Mouse (Mus musculus): ENCODE measurements around the gene Myh2. TPM values are rescaled to one million over a fixed set of nuclear protein-coding genes. Genes with fewer than 3 reads are reported as not detected.

The Myh2 gene
- polyA plus RNA-seq, 1 experiment from 2014 or later, result not detected

DNA sequence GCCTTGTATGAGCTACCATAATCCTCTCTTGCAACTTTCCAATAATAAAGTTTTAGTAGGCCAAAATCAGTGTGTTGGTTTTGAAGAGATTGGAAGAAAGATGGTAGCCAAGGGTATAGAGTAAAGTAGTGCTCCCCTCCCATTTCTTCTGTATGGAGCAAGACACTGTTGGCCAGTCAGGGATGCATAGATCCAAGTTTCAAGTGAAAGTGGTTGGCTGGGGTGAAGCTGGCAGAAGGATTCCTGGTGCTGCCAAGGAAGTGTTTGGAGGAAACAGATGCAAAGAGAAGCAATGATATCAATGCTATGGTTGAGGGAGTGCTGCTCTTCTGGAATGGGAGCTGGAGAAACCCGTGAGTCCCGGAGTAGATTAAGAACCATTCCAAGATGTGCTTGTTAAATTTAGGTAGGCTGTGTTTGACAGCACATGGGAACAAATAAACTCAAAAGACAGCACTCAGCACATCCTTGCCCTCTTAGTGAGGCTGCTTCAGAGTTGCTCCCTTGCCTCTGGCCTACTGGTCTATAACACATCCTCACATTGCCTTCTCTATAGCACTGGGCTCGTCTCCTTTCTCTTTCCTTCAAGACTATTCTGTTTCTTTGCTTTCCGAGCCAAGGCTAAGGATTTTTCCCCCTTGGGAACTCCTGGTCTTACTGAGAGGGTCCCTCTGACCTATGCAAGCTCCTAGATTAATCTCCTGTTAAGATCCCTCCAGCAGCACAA, 22.4 kb upstream of the Myh2 start:
- Histone ChIP-seq H3K4me2 (replicated peaks; ENCODE audit: low read depth, low read length) (no peak overlapping the region), H3K27me3 (ENCODE audit: control insufficient read depth, insufficient read depth, low read length) (no peaks in the 10 kb centered on the region), H3K9ac (ENCODE audit: low read depth, low read length) (no peak overlapping the region), H3K4me3 (ENCODE audit: low read depth, low read length) (no peak overlapping the region), H3K9me3 (ENCODE audit: control insufficient read depth, low read length) (no peaks in the 10 kb centered on the region), H3K4me1 (replicated peaks; ENCODE audit: control insufficient read depth, insufficient read depth, low read length) (no peaks in the 10 kb centered on the region), H3K36me3 (ENCODE audit: control insufficient read depth, insufficient read depth, low read length) (no peaks in the 10 kb centered on the region), H3K27ac (ENCODE audit: low read depth, low read length) (no peak overlapping the region)
- DNase-seq (ENCODE audit: low spot score), result no peak
- no peak for ATAC-seq (ENCODE audit: low FRiP score)
- 88% methylated on average over 4 of the region's 4 CpGs for WGBS

DNA sequence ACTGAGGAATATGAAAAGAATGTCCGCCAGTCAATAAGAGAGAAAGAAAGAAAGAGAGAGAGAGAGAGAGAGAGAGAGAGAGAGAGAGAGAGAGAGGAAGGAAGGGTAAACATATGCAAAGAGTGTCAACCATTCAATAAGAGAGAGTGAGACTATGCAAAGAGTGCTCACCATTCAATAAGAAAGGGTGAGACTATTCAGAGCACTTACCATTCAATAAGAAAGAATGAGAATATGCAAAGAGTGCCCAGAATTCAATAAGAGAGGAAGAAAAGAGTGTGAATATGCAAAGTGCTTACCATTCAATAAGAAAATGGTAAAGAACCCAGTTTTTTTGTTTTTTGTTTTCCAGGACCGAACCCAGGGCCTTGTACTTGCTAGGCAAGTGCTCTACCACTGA, 20.6 kb upstream of the Myh2 start:
- WGBS, result 95% methylated on average over 2 of the region's 2 CpGs

DNA sequence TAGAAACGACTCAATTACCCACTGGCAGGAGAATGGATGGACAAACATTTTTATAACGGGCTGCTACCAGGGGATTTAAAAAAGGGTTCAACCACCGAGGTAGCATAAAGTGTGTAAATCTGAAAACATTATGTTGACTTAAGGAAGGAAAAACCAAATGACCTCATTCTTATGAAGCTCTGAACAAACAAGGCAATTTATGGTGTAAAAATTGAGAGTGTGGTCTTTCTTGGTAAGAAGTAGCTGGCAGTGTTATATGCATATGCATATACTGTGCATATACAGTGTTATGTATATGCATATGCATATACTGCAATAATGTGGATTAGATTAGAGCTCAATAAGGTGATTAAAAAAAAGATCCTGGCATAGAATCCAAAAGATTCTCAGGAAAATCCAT, 19.7 kb upstream of the Myh2 start:
- Histone ChIP-seq H3K4me3 (ENCODE audit: low read depth, low read length) (no peak overlapping the region), H3K27ac (ENCODE audit: low read depth, low read length) (no peak overlapping the region), H3K4me1 (replicated peaks; ENCODE audit: control insufficient read depth, insufficient read depth, low read length) (no peaks in the 10 kb centered on the region), H3K4me2 (replicated peaks; ENCODE audit: low read depth, low read length) (no peak overlapping the region), H3K9me3 (ENCODE audit: control insufficient read depth, low read length) (no peaks in the 10 kb centered on the region), H3K9ac (ENCODE audit: low read depth, low read length) (no peak overlapping the region), H3K36me3 (ENCODE audit: control insufficient read depth, insufficient read depth, low read length) (no peaks in the 10 kb centered on the region), H3K27me3 (ENCODE audit: control insufficient read depth, insufficient read depth, low read length) (no peaks in the 10 kb centered on the region)
- 79% methylated on average over 3 of the region's 3 CpGs for WGBS
- no peak for ATAC-seq (ENCODE audit: low FRiP score)
- DNase-seq (ENCODE audit: low spot score), result no peak

More for the DNA sequence above, 20.6 kb upstream of the Myh2 start:
- no peak for ATAC-seq (ENCODE audit: low FRiP score)
- no peak overlapping the region for H3K4me3 ChIP-seq (ENCODE audit: low read depth, low read length)
- no peak overlapping the region for H3K4me2 ChIP-seq (replicated peaks; ENCODE audit: low read depth, low read length)
- DNase-seq (ENCODE audit: low spot score), result no peak
- H3K9me3 ChIP-seq (ENCODE audit: control insufficient read depth, low read length), result no peaks in the 10 kb centered on the region
- H3K4me1 ChIP-seq (replicated peaks; ENCODE audit: control insufficient read depth, insufficient read depth, low read length), result no peaks in the 10 kb centered on the region
- H3K36me3 ChIP-seq (ENCODE audit: control insufficient read depth, insufficient read depth, low read length), result no peaks in the 10 kb centered on the region
- no peak overlapping the region for H3K27ac ChIP-seq (ENCODE audit: low read depth, low read length)
- no peaks in the 10 kb centered on the region for H3K27me3 ChIP-seq (ENCODE audit: control insufficient read depth, insufficient read depth, low read length)
- H3K9ac ChIP-seq (ENCODE audit: low read depth, low read length), result no peak overlapping the region

DNA sequence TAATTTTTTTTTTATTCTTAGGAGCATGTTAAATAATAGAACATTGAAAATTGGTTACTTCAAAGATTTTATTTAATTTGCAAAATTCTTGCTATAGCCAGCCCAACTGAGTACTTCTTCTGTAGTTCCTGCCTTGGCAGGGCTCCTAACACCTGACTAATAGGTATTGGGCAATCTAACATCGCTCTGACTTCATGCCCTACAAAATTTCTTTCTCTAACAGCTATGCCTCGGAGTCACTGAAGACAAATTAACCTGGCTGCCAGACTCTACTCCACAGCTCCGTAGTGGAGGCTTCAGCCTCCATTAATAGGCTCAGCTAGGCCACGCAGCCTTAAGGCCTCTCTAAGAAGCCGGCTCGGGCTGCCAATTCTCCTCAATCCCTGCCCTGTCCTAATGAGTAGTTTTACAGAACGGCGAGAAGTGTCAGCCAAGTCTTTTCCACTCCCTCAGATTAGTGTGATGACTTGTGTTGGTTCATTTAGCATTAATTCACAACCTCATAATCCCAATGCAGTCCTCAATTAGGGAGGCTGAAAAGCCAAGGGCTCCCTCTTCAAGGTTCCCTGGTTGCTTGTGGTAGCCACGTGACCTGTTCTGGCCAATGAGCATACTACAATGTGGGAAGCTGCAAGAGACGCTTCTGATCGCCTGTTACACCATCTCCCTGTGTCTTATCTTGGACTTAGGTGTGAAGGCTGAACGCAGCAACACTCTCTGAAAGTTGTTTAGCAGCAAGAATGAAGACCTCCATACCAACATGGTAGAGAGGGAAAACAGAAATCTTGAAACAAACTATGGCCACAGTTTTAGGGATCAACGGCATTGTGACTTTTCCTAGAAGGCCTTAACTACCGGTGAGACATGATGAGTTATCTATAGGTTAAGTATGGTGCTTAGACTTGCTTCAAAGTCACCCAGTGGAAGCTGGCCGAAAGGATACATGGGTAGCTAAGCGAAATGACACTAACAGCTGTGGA, 18.9 kb upstream of the Myh2 start:
- no peak for ATAC-seq (ENCODE audit: low FRiP score)
- Histone ChIP-seq H3K4me1 (replicated peaks; ENCODE audit: control insufficient read depth, insufficient read depth, low read length) (no peaks in the 10 kb centered on the region), H3K36me3 (ENCODE audit: control insufficient read depth, insufficient read depth, low read length) (no peaks in the 10 kb centered on the region), H3K4me2 (replicated peaks; ENCODE audit: low read depth, low read length) (no peak overlapping the region), H3K9me3 (ENCODE audit: control insufficient read depth, low read length) (no peaks in the 10 kb centered on the region), H3K27me3 (ENCODE audit: control insufficient read depth, insufficient read depth, low read length) (no peaks in the 10 kb centered on the region), H3K27ac (ENCODE audit: low read depth, low read length) (no peak overlapping the region), H3K4me3 (ENCODE audit: low read depth, low read length) (no peak overlapping the region), H3K9ac (ENCODE audit: low read depth, low read length) (no peak overlapping the region)
- DNase-seq (ENCODE audit: low spot score), result no peak
- WGBS, result 91% methylated on average over 16 of the region's 16 CpGs

DNA sequence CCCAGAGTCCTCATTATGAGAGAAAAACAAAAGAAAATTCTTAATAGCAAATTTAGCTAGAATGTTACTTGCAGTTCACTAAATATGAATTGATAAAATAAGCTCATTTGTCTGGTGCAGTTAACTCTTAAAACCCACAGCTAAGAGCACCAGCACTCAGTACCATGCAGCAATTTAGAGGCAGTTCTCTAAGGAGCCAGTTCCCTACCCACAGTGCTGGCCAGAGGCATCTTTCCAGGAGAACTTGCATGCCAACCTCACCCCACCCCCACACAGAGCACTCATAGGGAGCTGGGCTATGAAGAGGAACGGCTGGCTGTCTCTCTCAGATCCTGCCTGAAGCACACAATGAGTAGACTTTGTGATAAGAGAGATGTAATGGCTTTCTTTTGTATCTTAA, 17.7 kb upstream of the Myh2 start:
- Histone ChIP-seq H3K36me3 (ENCODE audit: control insufficient read depth, insufficient read depth, low read length) (no peaks in the 10 kb centered on the region), H3K4me1 (replicated peaks; ENCODE audit: control insufficient read depth, insufficient read depth, low read length) (no peaks in the 10 kb centered on the region), H3K4me2 (replicated peaks; ENCODE audit: low read depth, low read length) (no peak overlapping the region), H3K27me3 (ENCODE audit: control insufficient read depth, insufficient read depth, low read length) (no peaks in the 10 kb centered on the region), H3K9me3 (ENCODE audit: control insufficient read depth, low read length) (no peaks in the 10 kb centered on the region), H3K27ac (ENCODE audit: low read depth, low read length) (no peak overlapping the region), H3K4me3 (ENCODE audit: low read depth, low read length) (no peak overlapping the region), H3K9ac (ENCODE audit: low read depth, low read length) (no peak overlapping the region)
- DNase-seq (ENCODE audit: low spot score) (no peak), ATAC-seq (ENCODE audit: low FRiP score) (no peak)
- WGBS, result 16% methylated on average over 1 of the region's 1 CpGs

DNA sequence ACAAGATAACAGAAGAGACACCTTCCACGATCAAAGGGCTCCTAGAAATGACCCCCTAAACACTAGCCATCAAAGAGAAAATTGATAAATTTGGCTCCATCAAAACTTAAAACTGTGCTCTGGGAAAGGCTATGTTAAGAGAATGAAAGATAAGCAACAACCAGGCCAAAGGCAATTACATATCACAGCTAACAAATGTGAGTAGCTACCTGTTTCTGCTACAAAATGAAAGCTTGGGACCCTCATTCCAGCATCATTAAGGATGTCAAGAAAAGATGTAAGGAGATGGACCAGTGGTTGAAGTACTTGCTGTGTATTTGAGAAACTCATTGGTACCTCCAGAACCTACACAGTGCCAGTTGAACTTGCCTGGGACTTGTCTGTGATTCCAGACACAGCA, 17.0 kb upstream of the Myh2 start:
- ATAC-seq (ENCODE audit: low FRiP score), result no peak
- Histone ChIP-seq H3K27me3 (ENCODE audit: control insufficient read depth, insufficient read depth, low read length) (no peaks in the 10 kb centered on the region), H3K4me2 (replicated peaks; ENCODE audit: low read depth, low read length) (no peak overlapping the region), H3K36me3 (ENCODE audit: control insufficient read depth, insufficient read depth, low read length) (no peaks in the 10 kb centered on the region), H3K27ac (ENCODE audit: low read depth, low read length) (no peak overlapping the region), H3K9me3 (ENCODE audit: control insufficient read depth, low read length) (no peaks in the 10 kb centered on the region), H3K4me1 (replicated peaks; ENCODE audit: control insufficient read depth, insufficient read depth, low read length) (no peaks in the 10 kb centered on the region), H3K4me3 (ENCODE audit: low read depth, low read length) (no peak overlapping the region), H3K9ac (ENCODE audit: low read depth, low read length) (no peak overlapping the region)
- 75% methylated on average over 1 of the region's 1 CpGs for WGBS
- no peak for DNase-seq (ENCODE audit: low spot score)

DNA sequence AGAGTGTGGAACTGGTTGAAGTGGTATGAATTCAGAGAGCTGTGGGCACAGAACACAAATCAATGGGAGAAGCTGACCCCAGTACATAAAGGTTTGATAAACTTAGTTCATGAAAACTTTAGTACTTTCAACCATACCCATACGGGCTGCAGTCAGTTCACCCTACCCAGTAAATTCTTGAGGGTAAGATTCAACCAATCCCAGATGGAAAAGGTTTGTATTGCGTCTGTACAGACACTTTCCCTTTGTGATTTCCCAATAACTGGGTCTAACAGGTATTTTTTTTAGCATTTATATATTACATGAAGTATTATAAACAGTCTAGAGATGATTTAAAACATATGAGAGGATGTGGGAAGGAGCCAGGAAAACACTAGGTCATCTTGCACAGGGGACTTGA, 15.2 kb upstream of the Myh2 start:
- no peak overlapping the region for H3K27ac ChIP-seq (ENCODE audit: low read depth, low read length)
- ATAC-seq (ENCODE audit: low FRiP score) (no peak), DNase-seq (ENCODE audit: low spot score) (no peak)
- no peaks in the 10 kb centered on the region for H3K36me3 ChIP-seq (ENCODE audit: control insufficient read depth, insufficient read depth, low read length)
- no peaks in the 10 kb centered on the region for H3K27me3 ChIP-seq (ENCODE audit: control insufficient read depth, insufficient read depth, low read length)
- H3K4me3 ChIP-seq (ENCODE audit: low read depth, low read length), result no peak overlapping the region
- H3K4me1 ChIP-seq (replicated peaks; ENCODE audit: control insufficient read depth, insufficient read depth, low read length), result no peaks in the 10 kb centered on the region
- H3K9ac ChIP-seq (ENCODE audit: low read depth, low read length), result no peak overlapping the region
- WGBS, result 90% methylated on average over 2 of the region's 2 CpGs
- no peak overlapping the region for H3K4me2 ChIP-seq (replicated peaks; ENCODE audit: low read depth, low read length)
- H3K9me3 ChIP-seq (ENCODE audit: control insufficient read depth, low read length), result no peaks in the 10 kb centered on the region

DNA sequence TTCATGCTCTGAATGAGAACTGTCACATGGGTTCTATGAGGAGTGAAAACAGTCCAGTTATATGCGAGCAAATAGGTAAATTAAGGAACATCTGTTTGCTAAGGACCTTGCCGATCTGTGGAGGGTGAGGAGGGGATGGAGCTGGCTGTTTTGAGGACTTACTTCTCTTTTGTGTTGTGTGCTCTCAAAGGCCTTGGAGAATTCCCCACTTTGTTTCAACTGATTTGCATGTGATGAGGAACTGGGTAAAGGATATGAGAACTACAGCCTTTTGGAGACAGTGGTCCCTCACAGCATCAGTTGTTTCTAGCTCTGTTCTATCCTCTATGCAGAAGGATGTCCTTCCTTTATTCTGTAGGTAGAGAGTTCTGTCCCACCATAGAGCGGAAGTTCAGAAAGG, 10.7 kb upstream of the Myh2 start:
- no peaks in the 10 kb centered on the region for H3K9me3 ChIP-seq (ENCODE audit: control insufficient read depth, low read length)
- ATAC-seq (ENCODE audit: low FRiP score), result no peak
- H3K4me3 ChIP-seq (ENCODE audit: low read depth, low read length), result no peak overlapping the region
- H3K36me3 ChIP-seq (ENCODE audit: control insufficient read depth, insufficient read depth, low read length), result no peaks in the 10 kb centered on the region
- no peaks in the 10 kb centered on the region for H3K27me3 ChIP-seq (ENCODE audit: control insufficient read depth, insufficient read depth, low read length)
- H3K9ac ChIP-seq (ENCODE audit: low read depth, low read length), result no peak overlapping the region
- no peaks in the 10 kb centered on the region for H3K4me1 ChIP-seq (replicated peaks; ENCODE audit: control insufficient read depth, insufficient read depth, low read length)
- no peak for DNase-seq (ENCODE audit: low spot score)
- WGBS, result 88% methylated on average over 3 of the region's 3 CpGs
- no peak overlapping the region for H3K27ac ChIP-seq (ENCODE audit: low read depth, low read length)
- no peak overlapping the region for H3K4me2 ChIP-seq (replicated peaks; ENCODE audit: low read depth, low read length)

DNA sequence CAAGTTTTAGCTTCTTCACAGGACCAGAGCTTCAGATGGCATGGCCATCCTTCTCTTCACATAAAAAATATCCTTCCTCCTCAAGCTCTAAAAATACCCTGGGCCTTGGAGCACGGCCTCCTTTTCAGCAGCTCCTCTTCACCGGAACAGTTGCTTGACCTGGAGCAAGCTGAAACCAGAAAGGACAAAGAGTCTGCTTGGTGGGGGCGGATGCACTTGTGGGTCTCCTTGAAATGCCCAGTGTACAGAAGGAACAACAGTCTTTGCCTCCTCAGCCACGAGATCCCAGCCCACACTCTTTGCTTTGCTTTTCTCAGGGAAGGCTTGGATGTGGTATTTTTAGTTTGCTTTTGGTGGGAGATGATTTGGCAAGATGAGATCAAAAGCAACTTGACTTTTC, 7.1 kb upstream of the Myh2 start:
- no peaks in the 10 kb centered on the region for H3K27me3 ChIP-seq (ENCODE audit: control insufficient read depth, insufficient read depth, low read length)
- no peak overlapping the region for H3K27ac ChIP-seq (ENCODE audit: low read depth, low read length)
- H3K36me3 ChIP-seq (ENCODE audit: control insufficient read depth, insufficient read depth, low read length), result no peaks in the 10 kb centered on the region
- DNase-seq (ENCODE audit: low spot score) (no peak), ATAC-seq (ENCODE audit: low FRiP score) (no peak)
- no peaks in the 10 kb centered on the region for H3K9me3 ChIP-seq (ENCODE audit: control insufficient read depth, low read length)
- whole genome bisulfite sequencing, result 76% methylated on average over 4 of the region's 4 CpGs
- H3K4me1 ChIP-seq (replicated peaks; ENCODE audit: control insufficient read depth, insufficient read depth, low read length), result no peaks in the 10 kb centered on the region
- H3K9ac ChIP-seq (ENCODE audit: low read depth, low read length), result no peak overlapping the region
- no peak overlapping the region for H3K4me3 ChIP-seq (ENCODE audit: low read depth, low read length)
- H3K4me2 ChIP-seq (replicated peaks; ENCODE audit: low read depth, low read length), result no peak overlapping the region

Measured in hindbrain, embryonic 11.5 days (tissue).